Mouse (Mus musculus) embryonic fibroblast, embryonic 13.5 days (primary cell): Measurements from ENCODE around the gene Grap.

ENCODE experiments used
- CTCF ChIP-seq: IDR thresholded peaks from 2 replicates; pipeline ENCODE4 v1.5.1; 2011; ENCODE audit warnings: mild to moderate bottlenecking, control low read depth, low read length, moderate library complexity, borderline replicate concordance; ENCODE audit not compliant: insufficient read depth
- POLR2A ChIP-seq: IDR thresholded peaks from 2 replicates; pipeline ENCODE4 v1.6.1; 2011; ENCODE audit warnings: low read depth, mild to moderate bottlenecking, control low read depth, low read length, moderate library complexity

- no peak for TF ChIP-seq CTCF
- no peak for TF ChIP-seq POLR2A
Observed at GRCm38 (mm10) chr11:61683907-61684731, 31.1 kb downstream of the Grap start, which contains the start of gene Fam83g.
